Mouse (Mus musculus) embryonic facial prominence, embryonic 15.5 days (tissue): ENCODE data around the gene Olfr1099. TPM values are rescaled to one million over a fixed set of nuclear protein-coding genes. Genes with fewer than 3 reads are reported as not detected.

Source experiments
- ATAC-seq: fragments of 200-750 bp; cut with Nextera tagmentation; 2 replicates; pipeline ENCODE4 v1.8.0; 2017; ENCODE audit warnings: low read depth, moderate TSS enrichment; ENCODE audit not compliant: insufficient number of reproducible peaks, low FRiP score, low TSS enrichment
- H3K27ac ChIP-seq: fragments of 300-500 bp; sonication (generic); replicated peaks from 2 replicates; pipeline ENCODE4 v1.5.1; 2015; ENCODE audit warnings: mild to moderate bottlenecking, inconsistent platforms
- H3K27me3 ChIP-seq: fragments of 300-500 bp; sonication (generic); 2 replicates; pipeline ENCODE4 v1.6.1; 2015; ENCODE audit warnings: inconsistent platforms
- H3K36me3 ChIP-seq: fragments of 300-500 bp; sonication (generic); 2 replicates; pipeline ENCODE4 v1.6.1; 2015; ENCODE audit warnings: mild to moderate bottlenecking, inconsistent platforms
- H3K4me1 ChIP-seq: fragments of 300-500 bp; sonication (generic); 2 replicates; pipeline ENCODE4 v1.6.1; 2015; ENCODE audit warnings: inconsistent platforms
- H3K4me2 ChIP-seq: fragments of 300-500 bp; sonication (generic); replicated peaks from 2 replicates; pipeline ENCODE4 v1.6.1; 2015; ENCODE audit warnings: mild to moderate bottlenecking, inconsistent platforms
- H3K4me3 ChIP-seq: fragments of 300-500 bp; sonication (generic); replicated peaks from 2 replicates; pipeline ENCODE4 v1.5.1; 2015; ENCODE audit warnings: mild to moderate bottlenecking, inconsistent platforms
- H3K9ac ChIP-seq: fragments of 300-500 bp; sonication (generic); 2 replicates; pipeline ENCODE4 v1.6.1; 2015; ENCODE audit warnings: inconsistent platforms
- H3K9me3 ChIP-seq: fragments of 300-500 bp; sonication (generic); replicated peaks from 2 replicates; pipeline ENCODE4 v1.6.1; 2016; ENCODE audit warnings: inconsistent platforms
- WGBS: fragments of 180-500 bp; shearing (Covaris S2); methylation state at CpG from one replicate; pipeline ENCODE4 v1.1.7; 2015; 5-methylcytosine and 5-hydroxymethylcytosine counted together
- polyA plus RNA-seq: library from polyadenylated mRNA; unstranded; fragments of >200 nt; fragmentation: Nextera tagmentation; extraction: Ambion mirVana; gene quantifications from 2 replicates; pipeline ENCODE4 v1.2.1, GENCODE M21; 2015

The Olfr1099 gene
- not detected in 2 replicates for polyA plus RNA-seq

- Histone ChIP-seq H3K27me3 (no peaks in the 10 kb centered on the region), H3K4me3 (no peak within 1 kb of the TSS), H3K9ac (no peak within 1 kb of the TSS), H3K27ac (no peak within 1 kb of the TSS), H3K36me3 (no peaks in the 10 kb centered on the region), H3K4me1 (no peaks in the 10 kb centered on the region), H3K4me2 (no peak within 1 kb of the TSS), H3K9me3 (no peaks in the 10 kb centered on the region)
- ATAC-seq, result no peak
- WGBS, result 85% methylated on average over 1 of the region's 1 CpGs
These were observed at the start of gene Olfr1099 for GRCm38 (mm10) chr2:86960593-86960992. Olfr1099 (minus strand) TSS chr2:86960693.

GRCm38 (mm10) chr2:86998098-86998497, 37.6 kb upstream of the Olfr1099 start, which contains the start of gene Olfr1102:
Olfr1102 (plus strand) TSS chr2:86998398.
- H3K9ac ChIP-seq, result no peak within 1 kb of the TSS
- no peak within 1 kb of the TSS for H3K4me2 ChIP-seq
- ATAC-seq, result no peak
- no peaks in the 10 kb centered on the region for H3K27me3 ChIP-seq
- no peak within 1 kb of the TSS for H3K27ac ChIP-seq
- H3K36me3 ChIP-seq, result no peaks in the 10 kb centered on the region
- H3K4me1 ChIP-seq, result no peaks in the 10 kb centered on the region
- no peak within 1 kb of the TSS for H3K4me3 ChIP-seq
- no peaks in the 10 kb centered on the region for H3K9me3 ChIP-seq

GRCm38 (mm10) chr2:86991121-86991520, 30.6 kb upstream of the Olfr1099 start, which contains the start of gene Olfr1101:
Olfr1101 (minus strand) TSS chr2:86991221.
- Histone ChIP-seq H3K9ac (no peak within 1 kb of the TSS), H3K27ac (no peak within 1 kb of the TSS), H3K4me3 (no peak within 1 kb of the TSS), H3K9me3 (no peaks in the 10 kb centered on the region), H3K4me2 (no peak within 1 kb of the TSS), H3K27me3 (no peaks in the 10 kb centered on the region), H3K4me1 (no peaks in the 10 kb centered on the region), H3K36me3 (no peaks in the 10 kb centered on the region)
- 71% methylated on average over 3 of the region's 3 CpGs for WGBS
- no peak for ATAC-seq

GRCm38 (mm10) chr2:86979854-86980253, 19.4 kb upstream of the Olfr1099 start, which contains the start of gene Olfr1100:
Olfr1100 (minus strand) TSS chr2:86979954.
- 71% methylated on average over 3 of the region's 3 CpGs for WGBS

GRCm38 (mm10) chr2:86926557-86926956, 33.9 kb downstream of the Olfr1099 start:
- ATAC-seq, result no peak
- Histone ChIP-seq H3K4me1 (no peaks in the 10 kb centered on the region), H3K36me3 (no peaks in the 10 kb centered on the region), H3K27me3 (no peaks in the 10 kb centered on the region), H3K9ac (no peak overlapping the region), H3K4me2 (no peak overlapping the region), H3K9me3 (no peaks in the 10 kb centered on the region), H3K27ac (no peak overlapping the region), H3K4me3 (no peak overlapping the region)

More at GRCm38 (mm10) chr2:86979854-86980253, 19.4 kb upstream of the Olfr1099 start, which contains the start of gene Olfr1100:
- no peak for ATAC-seq
- H3K4me2 ChIP-seq, result no peak within 1 kb of the TSS
- H3K4me3 ChIP-seq, result no peak within 1 kb of the TSS
- no peak within 1 kb of the TSS for H3K27ac ChIP-seq
- H3K9me3 ChIP-seq, result no peaks in the 10 kb centered on the region
- no peaks in the 10 kb centered on the region for H3K4me1 ChIP-seq
- H3K36me3 ChIP-seq, result no peaks in the 10 kb centered on the region
- no peak within 1 kb of the TSS for H3K9ac ChIP-seq
- H3K27me3 ChIP-seq, result no peaks in the 10 kb centered on the region

- WGBS, result 82% methylated on average over 1 of the region's 1 CpGs
- ATAC-seq, result no peak
These were observed 36.0 kb downstream of the Olfr1099 start, which contains the start of gene Olfr1098 for GRCm38 (mm10) chr2:86924445-86924844. Olfr1098 (minus strand) TSS chr2:86924545.

GRCm38 (mm10) chr2:86905647-86906046, 54.8 kb downstream of the Olfr1099 start:
- no peak for ATAC-seq
- 86% methylated on average over 2 of the region's 2 CpGs for WGBS

More at GRCm38 (mm10) chr2:86924445-86924844, 36.0 kb downstream of the Olfr1099 start, which contains the start of gene Olfr1098:
- no peak within 1 kb of the TSS for H3K9ac ChIP-seq
- H3K27me3 ChIP-seq, result no peaks in the 10 kb centered on the region
- H3K36me3 ChIP-seq, result no peaks in the 10 kb centered on the region
- H3K27ac ChIP-seq, result no peak within 1 kb of the TSS
- no peaks in the 10 kb centered on the region for H3K4me1 ChIP-seq
- no peak within 1 kb of the TSS for H3K4me2 ChIP-seq
- H3K4me3 ChIP-seq, result no peak within 1 kb of the TSS
- no peaks in the 10 kb centered on the region for H3K9me3 ChIP-seq

More at GRCm38 (mm10) chr2:86905647-86906046, 54.8 kb downstream of the Olfr1099 start:
- no peak overlapping the region for H3K9ac ChIP-seq
- H3K4me3 ChIP-seq, result no peak overlapping the region
- no peaks in the 10 kb centered on the region for H3K4me1 ChIP-seq
- no peaks in the 10 kb centered on the region for H3K9me3 ChIP-seq
- H3K27me3 ChIP-seq, result no peaks in the 10 kb centered on the region
- no peak overlapping the region for H3K4me2 ChIP-seq
- H3K36me3 ChIP-seq, result no peaks in the 10 kb centered on the region
- no peak overlapping the region for H3K27ac ChIP-seq

Other genes with a start within 250 kb of the Olfr1099 start
- not detected in 2 replicates for gene Olfr1089, start 227.0 kb downstream of the Olfr1099 start, polyA plus RNA-seq
- not detected in 2 replicates for gene Olfr1090, start 201.7 kb downstream of the Olfr1099 start, polyA plus RNA-seq
- gene Olfr1093, start 178.2 kb downstream of the Olfr1099 start, polyA plus RNA-seq, result not detected in 2 replicates
- not detected in 2 replicates for gene Olfr141, start 150.7 kb downstream of the Olfr1099 start, polyA plus RNA-seq
- not detected in 2 replicates for gene Olfr1094, start 136.0 kb downstream of the Olfr1099 start, polyA plus RNA-seq
- not detected in 2 replicates for gene Olfr1095, start 109.0 kb downstream of the Olfr1099 start, polyA plus RNA-seq
- gene Gm13723, start 85.9 kb downstream of the Olfr1099 start, polyA plus RNA-seq, result not detected in 2 replicates
- not detected in 2 replicates for gene Olfr1097, start 68.5 kb downstream of the Olfr1099 start, polyA plus RNA-seq
- not detected in 2 replicates for gene Olfr1098, start 36.1 kb downstream of the Olfr1099 start, polyA plus RNA-seq
- gene Olfr1100, start 19.3 kb upstream of the Olfr1099 start, polyA plus RNA-seq, result 0.12 TPM in 1 of 2 replicates, not detected in the other
- gene Olfr1101, start 30.5 kb upstream of the Olfr1099 start, polyA plus RNA-seq, result 0.16 TPM in 1 of 2 replicates, not detected in the other
- gene Olfr1102, start 37.7 kb upstream of the Olfr1099 start, polyA plus RNA-seq, result 0.09 TPM in 1 of 2 replicates, not detected in the other
- 0.13 TPM in 1 of 2 replicates, not detected in the other for gene Olfr1104, start 66.4 kb upstream of the Olfr1099 start, polyA plus RNA-seq
- gene Olfr1105, start 75.8 kb upstream of the Olfr1099 start, polyA plus RNA-seq, result 0.05 and 0.17 TPM in 2 replicates
- 0.28 TPM in 1 of 2 replicates, not detected in the other for gene Olfr1106, start 91.6 kb upstream of the Olfr1099 start, polyA plus RNA-seq
- gene Olfr1107, start 115.1 kb upstream of the Olfr1099 start, polyA plus RNA-seq, result not detected in 2 replicates
- not detected in 2 replicates for gene Olfr1109, start 135.3 kb upstream of the Olfr1099 start, polyA plus RNA-seq
- gene Olfr259, start 153.9 kb upstream of the Olfr1099 start, polyA plus RNA-seq, result not detected in 2 replicates
- 0.29 and 0.35 TPM in 2 replicates for gene Olfr1110, start 179.6 kb upstream of the Olfr1099 start, polyA plus RNA-seq
- 0.09 TPM in 1 of 2 replicates, not detected in the other for gene Olfr1111, start 191.9 kb upstream of the Olfr1099 start, polyA plus RNA-seq
- not detected in 2 replicates for gene Olfr1112, start 227.1 kb upstream of the Olfr1099 start, polyA plus RNA-seq
- gene Olfr1113, start 248.3 kb upstream of the Olfr1099 start, polyA plus RNA-seq, result not detected in 2 replicates